Mouse (Mus musculus) liver, embryonic 14.5 days (tissue): ENCODE results near the gene Nucb1. TPM values are rescaled to one million over a fixed set of nuclear protein-coding genes. Genes with fewer than 3 reads are reported as not detected.

ENCODE experiments used
- ATAC-seq: fragments of 200-750 bp; cut with Nextera tagmentation; 2 replicates; pipeline ENCODE4 v1.8.0; 2017; ENCODE audit warnings: moderate number of reproducible peaks, mild to moderate bottlenecking, moderate library complexity; ENCODE audit not compliant: insufficient read depth
- DNase-seq, 3 experiments: peaks; one replicate each; pipeline ENCODE4 v3.0.0-alpha.2; 2012 to 2013; ENCODE audit warnings: low read depth in 3 of 3, low spot score in 3 of 3
- H3K27ac ChIP-seq: fragments of 300-500 bp; sonication (generic); 2 replicates; pipeline ENCODE4 v1.5.1; 2014; ENCODE audit warnings: moderate library complexity, mild to moderate bottlenecking, control low read depth, inconsistent platforms
- H3K27me3 ChIP-seq: fragments of 300-500 bp; sonication (generic); 2 replicates; pipeline ENCODE4 v1.6.1; 2014; ENCODE audit warnings: mild to moderate bottlenecking, low read length, moderate library complexity; ENCODE audit not compliant: control insufficient read depth, insufficient read depth
- H3K36me3 ChIP-seq: fragments of 300-500 bp; sonication (generic); replicated peaks from 2 replicates; pipeline ENCODE4 v1.6.1; 2014; ENCODE audit warnings: low read depth; ENCODE audit not compliant: control insufficient read depth, insufficient read depth
- H3K4me1 ChIP-seq, 2 experiments: fragments of 200-500 bp in 1 of 2; fragments of 300-500 bp in 1 of 2; sonication (generic) in 1 of 2; replicated peaks; 2 replicates each; pipeline ENCODE4 v1.6.1; 2012 to 2014; ENCODE audit warnings: antibody characterized with exemption in 1 of 2, inconsistent platforms in 1 of 2, low read length in 1 of 2; ENCODE audit not compliant: control insufficient read depth in 2 of 2, insufficient read depth in 2 of 2
- H3K4me2 ChIP-seq: fragments of 300-500 bp; sonication (generic); 2 replicates; pipeline ENCODE4 v1.6.1; 2014; ENCODE audit warnings: low read depth, mild to moderate bottlenecking, control low read depth, moderate library complexity
- H3K4me3 ChIP-seq, 2 experiments: fragments of 200-500 bp in 1 of 2; fragments of 300-500 bp in 1 of 2; sonication (generic) in 1 of 2; 2 replicates each; pipeline ENCODE4 v1.5.1; 2012 to 2014; ENCODE audit warnings: low read depth in 2 of 2, low read length in 2 of 2, mild to moderate bottlenecking in 2 of 2, control low read depth in 1 of 2, inconsistent platforms in 1 of 2, moderate library complexity in 1 of 2; ENCODE audit not compliant: insufficient read depth in 1 of 2
- H3K9ac ChIP-seq: fragments of 300-500 bp; sonication (generic); replicated peaks from 2 replicates; pipeline ENCODE4 v1.6.1; 2014; ENCODE audit warnings: mild to moderate bottlenecking, control low read depth, moderate library complexity
- H3K9me3 ChIP-seq: fragments of 300-500 bp; sonication (generic); 2 replicates; pipeline ENCODE4 v1.6.1; 2016; ENCODE audit warnings: low read length, mixed read lengths; ENCODE audit not compliant: control insufficient read depth
- CTCF ChIP-seq: IDR thresholded peaks from 2 replicates; pipeline ENCODE4 v1.5.1; 2016; ENCODE audit warnings: antibody characterized with exemption, low read depth, control low read depth
- EP300 ChIP-seq: IDR thresholded peaks from 2 replicates; pipeline ENCODE4 v1.6.1; 2016; ENCODE audit warnings: antibody characterized with exemption, low read depth
- WGBS: fragments of 180-500 bp; shearing (Covaris S2); extraction: QIAGEN DNeasy Blood & Tissue Kit; methylation state at CpG from one replicate; pipeline ENCODE4 v1.1.7; 2014; ENCODE audit not compliant: insufficient replicate concordance; 5-methylcytosine and 5-hydroxymethylcytosine counted together
- polyA plus RNA-seq, 2 experiments: library from polyadenylated mRNA; depleted of rRNA in 1 of 2; stranded (reverse) in 1 of 2; unstranded in 1 of 2; fragments of >200 nt; fragmentation: Nextera tagmentation in 1 of 2; extraction: Ambion mirVana in 1 of 2; gene quantifications; 2 replicates each; pipeline versions ENCODE4 v1.2.1 to v1.2.3; 2012 to 2014

The Nucb1 gene
- 48.2 and 58.8 TPM in 2 replicates for polyA plus RNA-seq (2012; rRNA removed)
- 81.7 and 97.2 TPM in 2 replicates for polyA plus RNA-seq (2014; fragmentation: Nextera tagmentation; extraction: Ambion mirVana)

GRCm38 (mm10) chr7:45509912-45510787, at the start of gene Nucb1:
Gene Nucb1, minus strand, starts transcription at chr7:45510406.
- Histone ChIP-seq H3K36me3 (peaks cover 22% of the 10 kb centered on the region), H3K9me3 (no peaks in the 10 kb centered on the region), H3K4me3 (peak within 1 kb of the TSS; percentile 83 to 89), H3K27me3 (no peaks in the 10 kb centered on the region), H3K9ac (peak within 1 kb of the TSS; percentile 92), H3K27ac (peak within 1 kb of the TSS; percentile 96), H3K4me2 (peak within 1 kb of the TSS; percentile 93), H3K4me1 (peaks cover 19 to 25% of the 10 kb centered on the region in 2 experiments)
- DNase-seq = peak; percentile 89 to 92 (median 91)
- under 1% methylated on average over 44 of the region's 44 CpGs for WGBS
- no peak for TF ChIP-seq CTCF
- TF ChIP-seq EP300 = 0 out of 2 replicates have a peak, but pooled peaks have one; percentile 22
- ATAC-seq = peak; percentile 75

GRCm38 (mm10) chr7:45558907-45559306, 48.7 kb upstream of the Nucb1 start:
- Histone ChIP-seq H3K4me3 (no peak overlapping the region), H3K27me3 (no peaks in the 10 kb centered on the region), H3K4me2 (no peak overlapping the region), H3K4me1 (peaks cover 8 to 23% of the 10 kb centered on the region in 2 experiments), H3K36me3 (no peaks in the 10 kb centered on the region), H3K9ac (no peak overlapping the region), H3K9me3 (no peaks in the 10 kb centered on the region), H3K27ac (no peak overlapping the region)
- 40% methylated on average over 6 of the region's 6 CpGs for WGBS
- TF ChIP-seq EP300 (no peak), CTCF (no peak)
- DNase-seq = no peak
- no peak for ATAC-seq

- ATAC-seq (no peak; the same call in 1 of the 2 replicates), DNase-seq (peak in 2 of 3 experiments; percentile 49 to 56)
- Histone ChIP-seq H3K27me3 (no peaks in the 10 kb centered on the region), H3K4me2 (no peak overlapping the region), H3K36me3 (no peaks in the 10 kb centered on the region), H3K4me3 (no peak overlapping the region), H3K9me3 (no peaks in the 10 kb centered on the region), H3K9ac (no peak overlapping the region), H3K27ac (no peak overlapping the region), H3K4me1 (peaks cover 2 to 4% of the 10 kb centered on the region in 2 experiments; a peak in 2 of 4 replicates)
- WGBS = 22% methylated on average over 8 of the region's 8 CpGs
- TF ChIP-seq EP300 = no peak
- peak; percentile 95 for TF ChIP-seq CTCF
Measured at GRCm38 (mm10) chr7:45555787-45556186, 45.6 kb upstream of the Nucb1 start.

GRCm38 (mm10) chr7:45554744-45555143, 44.5 kb upstream of the Nucb1 start, which contains the start of gene Hsd17b14:
Gene Hsd17b14, plus strand, starts transcription at chr7:45554893.
- WGBS = 56% methylated on average over 8 of the region's 8 CpGs
- no peak for ATAC-seq
- DNase-seq = no peak

GRCm38 (mm10) chr7:45553990-45554389, 43.8 kb upstream of the Nucb1 start:
- ATAC-seq (no peak), DNase-seq (no peak)
- no peak overlapping the region for H3K4me3 ChIP-seq
- no peak overlapping the region for H3K9ac ChIP-seq
- WGBS = 68% methylated on average over 2 of the region's 2 CpGs
- no peaks in the 10 kb centered on the region for H3K9me3 ChIP-seq
- TF ChIP-seq EP300 (no peak), CTCF (no peak)
- no peaks in the 10 kb centered on the region for H3K36me3 ChIP-seq
- H3K4me1 ChIP-seq = no peaks in the 10 kb centered on the region
- no peaks in the 10 kb centered on the region for H3K27me3 ChIP-seq
- H3K27ac ChIP-seq = no peak overlapping the region
- no peak overlapping the region for H3K4me2 ChIP-seq

More at GRCm38 (mm10) chr7:45554744-45555143, 44.5 kb upstream of the Nucb1 start, which contains the start of gene Hsd17b14:
- Histone ChIP-seq H3K9ac (no peak within 1 kb of the TSS), H3K9me3 (no peaks in the 10 kb centered on the region), H3K36me3 (no peaks in the 10 kb centered on the region), H3K4me2 (no peak within 1 kb of the TSS), H3K27me3 (no peaks in the 10 kb centered on the region), H3K27ac (no peak within 1 kb of the TSS), H3K4me3 (no peak within 1 kb of the TSS), H3K4me1 (no peaks in the 10 kb centered on the region)
- TF ChIP-seq CTCF (no peak), EP300 (no peak)
